Mouse (Mus musculus) c-Kit-positive CD71-positive TER-119-positive erythroid progenitor cells, embryonic 14.5 days (primary cell): ENCODE results near the gene Prss40.

Experiments
- DNase-seq: peaks from one replicate; pipeline ENCODE4 v3.0.0-alpha.2; 2013; ENCODE audit warnings: low spot score

Prss40 gene

DNA sequence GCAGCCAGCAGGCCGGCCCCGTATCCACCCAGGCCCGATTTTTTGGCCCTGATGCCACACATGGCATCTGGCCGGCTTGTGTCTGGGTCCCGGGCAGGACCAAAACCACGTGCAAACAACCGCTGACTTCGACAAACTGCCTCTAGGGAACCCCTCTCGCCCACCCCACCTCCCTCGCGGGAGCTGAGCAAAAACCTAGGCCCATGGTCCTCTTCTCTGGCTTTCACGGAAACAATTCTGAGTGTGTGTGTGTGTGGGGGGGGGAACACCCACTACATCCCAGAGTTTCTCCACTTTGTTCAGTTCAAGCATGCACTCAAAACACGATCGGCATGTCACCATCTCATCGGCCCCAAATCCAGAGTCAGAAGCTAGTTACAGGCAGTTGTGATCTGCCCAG, at the start of gene Prss40:
Gene Prss40 (minus strand): TSS at position 101 of the 400 bp plus-strand sequence.
- no peak for DNase-seq

DNA sequence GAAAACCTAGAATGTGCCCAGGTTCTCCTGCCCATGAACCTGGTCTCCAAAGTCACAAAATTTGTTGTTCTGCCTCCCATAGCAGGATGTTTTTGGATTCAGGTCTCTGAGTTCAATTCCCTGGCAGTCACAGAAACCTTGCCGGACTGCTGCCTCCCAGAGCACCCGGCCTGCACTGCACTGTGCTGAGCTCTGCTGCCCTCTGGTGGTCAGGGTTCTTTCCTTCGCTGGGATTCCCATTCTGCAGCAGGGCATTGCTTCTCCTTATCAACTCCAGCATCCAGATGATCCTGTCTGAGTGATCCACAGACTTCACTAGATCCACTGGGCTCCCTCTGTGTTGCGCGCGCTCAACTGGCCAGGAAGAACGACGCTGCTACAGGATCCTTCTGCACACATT, 41.6 kb upstream of the Prss40 start:
- DNase-seq = peak; percentile 33

DNA sequence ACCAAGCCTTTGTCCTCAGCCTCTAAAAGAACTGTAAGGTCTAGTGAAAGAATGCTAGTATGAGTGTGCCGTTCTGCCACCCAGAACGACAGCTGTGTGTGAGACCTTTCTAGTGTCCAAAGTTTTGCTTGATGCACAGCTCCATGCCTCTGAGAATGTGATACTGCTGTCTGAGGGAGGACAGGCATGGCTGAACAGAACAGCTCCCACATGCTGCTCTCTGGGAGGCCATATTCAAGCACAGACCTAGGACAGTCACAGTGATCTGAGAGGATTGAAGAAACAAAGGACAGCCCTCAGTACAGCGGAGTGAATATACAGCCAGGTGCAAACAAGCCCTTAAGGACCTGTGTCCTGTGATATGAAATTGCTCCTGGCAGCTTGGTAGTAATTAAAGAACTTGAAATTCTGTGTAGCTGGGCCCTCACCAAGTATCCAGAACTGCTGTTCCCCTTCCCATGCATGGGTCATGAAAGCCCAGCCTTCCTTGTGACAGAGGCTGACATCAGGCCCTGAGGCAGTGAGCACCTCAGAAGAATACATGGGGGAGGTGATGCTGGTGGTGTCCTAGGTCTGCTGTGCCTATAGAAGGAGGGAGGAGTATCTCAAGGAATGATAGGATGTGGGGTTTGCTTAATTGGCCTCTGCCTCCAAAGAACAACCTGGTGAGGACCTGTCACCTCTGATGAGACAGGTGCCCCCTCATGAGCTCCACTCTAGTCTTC, 40.7 kb upstream of the Prss40 start:
- DNase-seq = no peak

DNA sequence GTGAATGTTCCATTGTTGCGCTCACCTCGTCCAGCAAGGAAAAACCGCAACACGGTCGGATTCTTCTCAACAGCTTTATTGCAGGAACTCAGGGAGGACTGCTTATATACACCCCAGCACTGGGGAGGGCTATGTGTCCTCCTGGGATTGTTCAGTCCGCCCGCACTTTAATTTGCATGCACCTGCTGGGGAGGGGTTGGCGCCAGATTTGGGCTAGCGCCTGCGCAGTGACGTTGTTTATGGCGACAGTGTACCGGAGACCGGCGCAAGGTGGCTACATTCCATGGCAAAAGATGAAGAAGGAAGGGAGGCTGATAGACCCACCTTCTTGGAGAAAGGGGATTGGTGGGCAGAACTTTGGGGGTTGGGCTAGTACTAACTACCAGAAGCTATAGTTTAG, 39.3 kb upstream of the Prss40 start:
- DNase-seq = no peak

DNA sequence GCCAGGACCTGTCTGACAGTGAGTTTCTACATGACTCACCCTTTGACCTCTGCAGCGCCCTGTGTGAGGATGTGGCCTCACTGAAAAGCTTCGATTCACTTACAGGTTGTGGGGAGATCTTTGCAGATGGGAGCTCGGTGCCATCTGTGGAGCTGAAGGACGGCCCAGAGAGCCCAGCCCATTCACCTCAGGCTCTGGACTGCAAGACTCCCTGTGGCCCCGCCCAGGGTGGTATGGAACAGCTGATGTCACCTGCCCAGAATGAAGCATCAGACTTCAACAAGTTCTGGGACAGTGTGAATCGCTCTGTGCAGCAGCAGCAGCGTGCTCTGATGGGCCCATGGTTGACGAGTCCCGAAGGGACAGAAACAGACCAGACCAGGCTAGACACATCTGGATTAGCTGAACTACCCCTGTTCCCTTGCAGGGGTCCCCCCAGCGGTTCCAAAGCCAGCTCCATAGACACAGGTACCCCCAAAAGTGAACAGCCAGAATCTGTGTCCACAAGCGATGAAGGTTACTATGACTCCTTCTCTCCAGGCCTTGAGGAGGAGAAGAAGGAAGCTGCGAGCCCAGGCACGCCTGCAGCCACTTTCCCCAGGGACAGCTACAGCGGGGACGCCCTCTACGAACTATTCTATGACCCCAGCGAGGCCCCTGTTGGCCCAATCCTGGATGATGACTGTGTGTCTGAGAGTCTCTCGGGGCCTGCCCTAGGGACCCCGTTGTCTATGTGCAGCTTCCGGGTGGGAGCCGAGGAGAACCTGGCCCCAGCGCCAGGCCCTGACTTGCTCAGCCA, 26.8 kb upstream of the Prss40 start:
- DNase-seq = no peak

DNA sequence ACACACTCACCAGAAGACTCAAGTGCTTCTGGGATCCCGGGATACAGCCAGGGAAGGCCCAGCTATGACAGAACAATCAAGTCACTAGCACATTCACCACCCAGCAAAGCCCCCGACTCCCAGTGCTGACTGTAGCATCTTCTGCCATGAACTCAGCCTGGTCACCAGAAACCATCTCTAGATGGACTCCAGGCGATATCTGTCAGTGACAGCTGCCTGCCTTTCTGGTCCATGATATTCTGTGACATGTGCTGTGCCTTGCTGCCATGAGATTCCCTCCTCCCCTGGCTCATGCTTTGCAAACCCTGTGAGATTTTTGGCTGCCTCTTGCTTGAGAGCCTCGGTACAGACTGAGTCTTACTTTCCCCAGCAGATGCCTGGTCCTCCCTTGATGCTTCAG, 24.0 kb upstream of the Prss40 start:
- no peak for DNase-seq

DNA sequence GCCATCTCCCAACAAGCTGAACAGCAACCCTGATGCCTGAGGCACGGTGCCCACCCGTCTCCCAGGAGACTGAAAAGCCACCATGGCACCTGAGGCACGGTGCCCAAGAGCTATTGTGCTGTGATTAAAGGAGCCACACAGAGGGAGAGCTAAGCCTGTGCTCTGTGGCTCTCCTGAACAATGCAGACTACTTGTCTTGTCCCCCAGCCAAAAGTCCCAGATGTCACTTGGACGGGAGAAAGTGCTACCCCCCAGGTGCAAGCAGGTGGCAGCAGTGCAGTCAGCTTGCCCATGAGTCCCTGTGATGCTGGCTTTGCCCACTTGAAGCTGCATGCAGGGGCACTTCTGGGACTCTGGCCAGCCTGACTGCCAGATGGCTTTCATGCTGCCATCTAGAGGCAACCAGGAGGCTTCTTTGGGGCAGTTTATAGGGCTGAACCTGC, 23.1 kb upstream of the Prss40 start:
- no peak for DNase-seq

DNA sequence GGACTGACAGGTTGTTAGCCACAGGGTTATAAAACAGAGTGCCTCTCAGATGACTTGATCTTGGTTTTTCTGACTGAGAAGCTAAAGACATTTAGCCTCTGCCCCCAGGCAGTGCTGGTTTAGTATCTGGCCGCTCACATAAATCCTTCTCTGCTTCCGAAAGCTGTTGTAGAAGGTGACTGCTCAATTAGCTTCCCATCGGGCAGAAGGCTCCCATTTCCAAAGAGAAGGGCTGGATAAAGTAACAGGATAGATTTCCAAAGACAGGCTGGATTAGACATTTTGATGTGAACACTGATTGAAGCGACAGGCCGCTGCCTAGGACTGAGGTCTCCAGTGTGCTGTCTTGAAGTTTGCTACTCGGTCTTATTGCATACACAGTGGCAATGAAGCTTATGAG, 21.5 kb upstream of the Prss40 start:
- no peak for DNase-seq

DNA sequence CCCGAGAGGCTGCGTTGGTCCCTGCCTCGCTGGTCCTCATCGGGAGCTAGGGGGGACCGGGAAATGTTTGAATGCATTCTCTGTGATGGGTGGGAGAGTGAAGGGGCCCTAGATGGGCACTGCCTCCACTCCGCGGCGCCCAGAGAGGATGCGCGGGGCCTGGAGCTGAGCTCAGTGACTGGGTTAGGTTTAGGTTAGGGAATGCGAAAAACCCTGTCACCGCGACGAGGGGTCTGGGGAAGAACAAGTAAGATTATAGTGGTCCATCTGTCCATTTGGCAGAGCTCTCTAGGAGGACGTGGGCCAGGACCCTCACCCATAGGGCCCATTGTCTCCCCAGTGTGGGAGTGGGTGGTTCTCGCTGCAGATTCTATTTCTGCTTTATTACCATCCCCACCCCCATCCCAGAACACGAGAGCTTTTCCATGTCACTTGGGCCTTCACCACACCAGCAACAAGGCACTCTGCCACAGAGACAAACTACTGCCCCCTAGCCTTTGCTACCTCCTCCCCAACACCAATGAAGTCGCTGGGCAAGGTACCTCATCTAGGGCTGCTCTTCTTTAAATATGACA, 19.1 kb upstream of the Prss40 start:
- DNase-seq = no peak

DNA sequence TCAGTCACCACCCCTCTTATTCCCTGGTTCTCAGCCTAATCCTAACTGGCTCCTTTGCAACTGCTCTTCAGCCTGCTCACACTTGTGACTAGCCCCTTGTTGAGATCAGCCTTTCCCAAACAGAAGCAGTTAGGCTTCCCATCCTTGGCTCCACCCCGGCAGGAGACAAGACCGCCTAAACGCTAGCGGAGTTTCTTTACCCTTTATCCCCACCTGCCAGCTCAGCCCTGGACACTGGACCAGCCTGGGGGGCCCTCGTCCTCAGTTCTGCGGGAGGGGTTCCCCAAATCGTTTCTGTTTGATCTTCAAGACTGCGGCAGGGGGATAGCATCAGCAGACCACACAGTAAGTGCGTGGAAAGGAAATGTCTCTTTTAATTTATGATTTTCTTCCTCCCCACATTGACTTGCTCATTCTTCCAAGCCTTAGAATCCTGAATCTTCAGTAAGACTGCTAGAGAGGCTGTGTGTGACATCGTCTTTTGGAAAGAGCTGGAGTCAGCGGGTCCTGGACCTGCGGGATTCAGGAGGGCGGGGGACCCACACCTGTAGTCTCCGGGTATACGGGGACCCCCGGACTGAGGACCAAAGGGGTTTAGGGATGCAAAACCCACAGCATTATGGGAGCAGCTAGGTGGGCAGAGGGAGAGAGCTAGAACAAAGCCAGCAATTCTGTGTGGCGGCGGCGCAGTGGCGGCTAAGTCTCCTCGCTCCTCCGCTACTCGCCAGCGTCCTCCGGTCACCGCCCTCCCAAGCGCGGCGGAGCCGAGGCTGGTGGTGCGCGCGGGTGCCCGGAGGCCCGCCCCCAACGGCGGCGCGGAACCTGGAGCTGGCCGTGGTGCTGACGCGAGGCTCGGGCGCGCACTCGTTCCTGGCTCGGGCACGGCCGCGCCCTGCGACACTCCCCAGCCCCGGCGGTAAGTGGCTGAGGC, 18.4 kb upstream of the Prss40 start, which contains the start of gene Amer3:
Gene Amer3 (plus strand): TSS at position 807 of the 931 bp plus-strand sequence.
- DNase-seq = peak; percentile 24

DNA sequence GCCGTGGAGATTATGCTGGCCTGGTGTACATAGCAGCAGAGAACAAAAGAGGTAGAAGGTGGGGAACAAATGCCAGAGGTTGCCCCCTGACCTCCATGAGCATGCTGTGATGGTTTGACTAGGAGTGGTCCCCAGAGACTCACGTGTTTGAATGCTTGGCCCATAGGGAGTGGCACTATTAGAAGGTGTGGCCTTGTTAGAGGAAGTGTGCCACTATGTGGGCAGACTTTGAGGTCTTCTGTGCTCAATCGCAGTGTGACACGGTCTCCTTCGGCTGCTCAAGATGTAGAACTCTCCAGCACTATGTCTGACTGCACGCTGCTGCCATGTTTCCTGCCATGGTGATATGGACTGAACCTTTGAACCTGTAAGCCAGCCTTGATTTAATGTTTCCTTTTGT, 12.5 kb upstream of the Prss40 start:
- DNase-seq = no peak

DNA sequence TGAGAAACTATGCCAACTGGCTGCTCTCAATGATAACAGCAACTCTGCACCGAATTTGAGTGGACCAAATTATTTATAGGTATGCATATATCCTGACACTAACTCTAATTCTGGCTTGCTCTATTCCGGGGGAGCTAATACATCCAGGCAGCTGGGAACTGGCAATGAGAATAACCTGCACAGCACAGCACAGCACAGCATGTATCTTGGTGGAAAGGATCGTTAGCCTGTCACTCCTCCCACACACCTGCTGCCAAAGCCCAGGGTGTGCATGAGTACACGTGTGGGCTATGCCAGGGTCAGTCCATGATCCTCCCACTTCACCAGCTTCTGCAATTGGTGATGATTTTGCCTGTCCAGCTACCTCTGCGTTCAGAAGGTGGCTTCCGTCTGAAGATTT, 10.7 kb upstream of the Prss40 start:
- no peak for DNase-seq

DNA sequence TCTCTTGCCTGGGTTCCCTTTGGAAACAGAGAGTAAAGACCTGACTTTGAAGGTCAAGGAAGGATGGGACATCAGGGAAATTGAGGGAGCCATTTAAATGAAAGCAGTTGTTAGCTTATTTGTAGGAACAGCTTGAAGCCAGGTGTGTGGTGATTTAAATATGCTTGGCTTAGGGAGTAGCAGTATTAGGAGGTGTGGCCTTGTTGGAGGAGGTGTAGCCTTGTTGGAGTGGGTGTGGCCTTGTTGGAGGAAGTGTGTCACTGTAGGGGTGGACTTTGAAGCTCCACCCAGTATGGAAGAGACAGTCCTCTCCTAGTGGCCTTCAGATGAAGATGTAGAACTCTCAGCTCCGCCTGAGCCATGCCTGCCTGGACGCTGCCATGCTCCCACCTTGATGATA, 9.1 kb upstream of the Prss40 start:
- no peak for DNase-seq

DNA sequence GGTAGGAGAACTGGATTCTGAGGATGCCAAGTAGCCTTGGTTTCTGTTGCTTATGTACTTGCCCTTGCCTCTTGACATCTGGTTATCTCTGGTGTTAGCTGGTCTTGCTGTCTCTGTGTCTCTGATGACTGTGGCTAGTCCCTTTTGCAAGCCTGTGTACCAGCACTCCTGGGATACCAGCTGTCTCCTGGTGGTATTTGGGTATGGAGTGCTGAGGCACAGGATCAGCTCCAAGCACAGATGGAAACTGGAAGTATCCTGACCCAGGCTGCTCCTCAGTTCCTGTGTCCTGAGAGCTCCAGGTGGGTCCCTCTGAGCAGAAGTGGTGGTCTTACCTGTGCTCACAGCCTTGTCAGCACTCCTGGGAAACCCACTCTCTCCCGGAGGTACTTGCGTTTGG, 7.4 kb upstream of the Prss40 start:
- DNase-seq = no peak

DNA sequence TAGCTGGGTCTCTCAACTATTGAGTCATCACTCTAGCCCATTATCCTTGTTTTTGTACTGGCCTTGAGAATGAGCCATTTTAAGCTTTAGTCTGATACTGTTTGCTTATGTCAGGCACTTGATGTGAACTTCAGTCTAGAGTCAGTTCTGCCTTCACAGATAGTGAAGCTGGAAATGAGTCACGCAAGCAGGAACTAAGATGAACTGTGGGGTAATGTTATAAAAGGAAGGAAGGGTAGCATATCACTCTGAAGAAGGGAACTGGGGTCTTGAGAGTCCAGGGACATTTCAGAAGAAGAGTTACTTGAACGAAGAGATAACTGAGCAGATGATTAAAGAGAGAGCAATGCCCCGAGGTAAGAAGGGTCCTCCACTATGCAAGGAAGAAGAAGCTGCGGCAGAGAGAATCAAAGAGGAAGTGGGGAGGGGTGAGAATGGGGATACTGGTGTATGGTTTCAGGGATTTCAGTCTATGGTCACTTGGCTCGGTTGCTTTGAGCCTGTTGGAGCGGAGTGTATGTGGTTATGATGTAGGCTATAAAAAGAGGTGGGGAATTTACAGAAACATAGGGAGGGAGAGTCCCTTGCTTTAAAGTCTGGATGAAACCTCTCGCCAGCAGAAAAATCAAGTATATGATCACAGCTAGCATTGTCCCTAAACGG, 3.8 kb upstream of the Prss40 start:
- no peak for DNase-seq

DNA sequence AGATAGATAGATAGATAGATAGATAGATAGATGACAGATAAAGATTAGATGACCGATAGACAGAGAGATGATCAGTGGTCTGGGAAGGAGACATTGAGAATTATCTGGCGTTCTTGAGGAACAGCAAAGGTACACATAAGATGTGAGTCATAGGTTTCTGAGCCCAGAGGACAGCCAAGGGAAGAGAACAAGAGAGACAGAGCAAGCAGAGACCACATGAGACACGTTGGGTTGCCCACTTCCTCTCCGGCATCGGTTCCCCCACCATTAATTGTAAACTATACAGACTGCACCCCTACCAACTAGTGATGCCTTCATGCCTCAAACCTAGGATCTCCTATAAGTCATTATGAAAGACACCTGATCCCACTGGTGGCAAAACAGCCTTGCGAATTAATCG, 6.5 kb downstream of the Prss40 start:
- DNase-seq = no peak

DNA sequence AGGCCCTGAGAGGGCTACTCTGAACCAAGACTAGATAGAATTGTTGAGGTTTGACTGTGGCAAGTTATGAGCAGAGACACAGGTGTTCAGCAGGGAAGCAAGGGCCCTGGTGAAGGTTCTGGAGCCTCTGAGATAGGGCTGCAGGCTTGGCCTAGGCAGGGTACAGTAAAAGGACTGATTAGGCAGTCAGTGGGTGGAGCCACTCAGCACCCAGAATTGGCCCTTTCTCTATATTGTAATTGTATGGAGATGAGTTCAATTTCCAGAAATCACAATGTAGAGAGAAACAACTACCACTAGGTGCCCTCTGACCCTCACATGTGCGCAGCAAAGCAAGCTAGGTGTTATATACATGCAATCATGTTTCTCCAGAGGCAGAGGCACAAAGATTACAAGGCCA, 7.1 kb downstream of the Prss40 start:
- no peak for DNase-seq

DNA sequence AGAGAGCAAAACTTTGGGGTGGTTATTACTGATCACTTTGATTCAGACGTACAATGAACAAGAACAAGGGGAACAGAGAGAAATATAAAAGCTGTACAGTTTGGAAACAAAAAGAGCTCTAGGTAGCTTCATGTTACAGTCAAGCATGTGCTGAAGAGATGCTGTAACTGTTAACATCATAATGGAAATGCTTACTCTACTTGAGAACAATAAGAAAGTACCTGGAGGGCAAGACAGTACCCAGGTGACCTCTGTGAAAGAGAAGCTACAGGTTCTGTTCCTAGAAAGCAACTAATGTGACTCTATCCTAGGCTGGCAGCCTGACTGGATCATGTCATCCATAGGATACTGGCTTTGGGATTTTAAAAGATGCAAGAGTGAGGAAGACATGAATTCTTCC, 13.7 kb downstream of the Prss40 start:
- no peak for DNase-seq

DNA sequence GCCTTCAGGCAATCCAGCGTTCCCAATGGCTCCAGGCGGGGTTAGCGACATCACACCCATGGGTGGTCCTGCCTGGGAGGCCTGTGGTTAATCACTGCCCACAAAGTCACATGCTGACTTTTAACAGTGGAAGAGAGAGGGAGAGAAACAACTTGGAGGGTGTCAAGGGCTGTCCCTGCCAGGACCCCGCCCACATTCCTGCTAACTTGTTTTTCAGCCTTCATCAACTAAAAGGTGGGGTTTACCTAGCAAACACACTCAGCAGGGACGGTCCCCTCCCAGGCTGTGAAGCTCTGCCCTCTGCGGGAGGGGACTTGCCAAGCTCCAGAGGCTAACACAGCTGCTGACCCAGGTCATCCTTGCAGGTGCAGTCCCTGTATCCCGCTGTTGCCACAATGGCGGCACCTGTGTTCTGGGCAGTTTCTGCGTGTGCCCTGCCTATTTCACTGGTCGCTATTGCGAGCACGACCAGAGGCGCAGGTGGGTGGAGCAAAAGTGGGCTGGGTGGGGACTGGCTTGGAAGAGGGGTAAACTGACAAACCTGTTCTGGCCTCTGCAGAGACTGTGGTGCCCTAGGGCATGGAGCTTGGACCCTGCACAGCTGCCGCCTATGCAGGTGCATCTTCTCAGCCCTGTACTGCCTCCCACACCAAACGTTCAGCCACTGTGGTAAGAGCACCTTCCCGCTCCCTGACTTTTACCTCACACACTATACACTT, 23.8 kb downstream of the Prss40 start:
- no peak for DNase-seq

DNA sequence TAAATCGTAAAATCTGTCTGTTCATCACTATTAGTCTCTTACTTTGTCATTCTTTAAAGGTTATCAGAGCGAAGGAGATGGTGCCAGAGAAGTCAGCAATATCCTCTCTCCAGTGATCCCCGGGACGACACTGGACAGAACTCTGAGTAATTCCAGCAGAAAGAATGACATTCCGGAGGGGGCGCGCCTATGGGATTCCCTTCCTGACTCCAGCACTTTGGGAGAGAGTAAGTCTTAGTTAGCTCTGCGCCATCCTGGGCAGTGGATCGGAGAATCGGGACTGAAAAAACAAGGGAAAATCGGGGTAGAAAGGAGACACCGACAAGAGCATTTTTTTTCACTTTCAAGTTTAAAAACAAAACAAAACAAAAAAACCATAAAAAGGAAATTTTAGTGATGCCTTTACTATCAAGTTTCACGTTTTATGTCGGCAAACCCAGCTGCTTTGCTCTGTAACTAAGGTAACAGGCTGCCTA, 24.4 kb downstream of the Prss40 start:
- DNase-seq = no peak
